Mouse (Mus musculus) embryonic facial prominence, embryonic 12.5 days (tissue): ENCODE measurements around the gene Astn2. TPM values are rescaled to one million over a fixed set of nuclear protein-coding genes. Genes with fewer than 3 reads are reported as not detected.

Experiments used
- ATAC-seq: fragments of 200-750 bp; cut with Nextera tagmentation; 2 replicates; pipeline ENCODE4 v1.8.0; 2017; ENCODE audit not compliant: insufficient number of reproducible peaks, insufficient read depth, low FRiP score, low TSS enrichment
- H3K27ac ChIP-seq: fragments of 300-500 bp; sonication (generic); 2 replicates; pipeline ENCODE4 v1.5.1; 2016; ENCODE audit warnings: mild to moderate bottlenecking
- H3K27me3 ChIP-seq: fragments of 300-500 bp; sonication (generic); 2 replicates; pipeline ENCODE4 v1.6.1; 2016; ENCODE audit warnings: mild to moderate bottlenecking, moderate library complexity
- H3K36me3 ChIP-seq: fragments of 300-500 bp; sonication (generic); 2 replicates; pipeline ENCODE4 v1.6.1; 2016; ENCODE audit warnings: mild to moderate bottlenecking
- H3K4me1 ChIP-seq: fragments of 300-500 bp; sonication (generic); 2 replicates; pipeline ENCODE4 v1.6.1; 2016
- H3K4me2 ChIP-seq: fragments of 300-500 bp; sonication (generic); replicated peaks from 2 replicates; pipeline ENCODE4 v1.6.1; 2016; ENCODE audit warnings: mild to moderate bottlenecking, moderate library complexity
- H3K4me3 ChIP-seq: fragments of 300-500 bp; sonication (generic); 2 replicates; pipeline ENCODE4 v1.5.1; 2016; ENCODE audit warnings: mild to moderate bottlenecking
- H3K9ac ChIP-seq: fragments of 300-500 bp; sonication (generic); 2 replicates; pipeline ENCODE4 v1.6.1; 2016; ENCODE audit warnings: mild to moderate bottlenecking, moderate library complexity
- H3K9me3 ChIP-seq: fragments of 300-500 bp; sonication (generic); 2 replicates; pipeline ENCODE4 v1.6.1; 2016; ENCODE audit warnings: mild to moderate bottlenecking, moderate library complexity
- WGBS: fragments of 180-500 bp; shearing (Covaris S2); methylation state at CpG from one replicate; pipeline ENCODE4 v1.1.7; 2016; 5-methylcytosine and 5-hydroxymethylcytosine counted together
- polyA plus RNA-seq: library from polyadenylated mRNA; unstranded; fragments of >200 nt; fragmentation: Nextera tagmentation; extraction: Ambion mirVana; gene quantifications from 2 replicates; pipeline ENCODE4 v1.2.1, GENCODE M21; 2016

The Astn2 gene
- polyA plus RNA-seq, 1 experiment from 2014 or later = 1.6 TPM

DNA sequence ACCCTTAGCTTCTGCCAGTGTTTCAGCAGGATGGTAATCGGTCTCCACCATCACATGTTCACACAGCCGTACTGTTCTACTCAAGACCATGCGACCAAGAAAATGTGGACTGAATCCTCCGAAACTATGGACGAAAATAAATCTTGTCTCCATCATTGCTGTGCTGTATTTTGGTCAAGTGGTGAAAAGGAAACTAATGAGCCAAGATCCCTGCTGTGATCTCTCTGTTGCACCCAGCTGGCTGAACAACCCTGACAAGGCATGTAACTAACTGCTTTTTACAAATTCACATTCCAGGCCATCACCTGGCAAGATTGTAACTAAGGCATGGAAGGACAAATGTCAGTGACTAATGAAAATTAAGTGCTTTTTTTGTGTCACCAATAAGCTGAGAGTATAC, 257.9 kb downstream of the Astn2 start:
- Histone ChIP-seq H3K4me1 (no peaks in the 10 kb centered on the region), H3K9ac (no peak overlapping the region), H3K27ac (no peak overlapping the region), H3K4me2 (no peak overlapping the region), H3K4me3 (no peak overlapping the region), H3K27me3 (no peaks in the 10 kb centered on the region), H3K36me3 (no peaks in the 10 kb centered on the region), H3K9me3 (no peaks in the 10 kb centered on the region)
- 91% methylated on average over 5 of the region's 5 CpGs for WGBS
- no peak for ATAC-seq

DNA sequence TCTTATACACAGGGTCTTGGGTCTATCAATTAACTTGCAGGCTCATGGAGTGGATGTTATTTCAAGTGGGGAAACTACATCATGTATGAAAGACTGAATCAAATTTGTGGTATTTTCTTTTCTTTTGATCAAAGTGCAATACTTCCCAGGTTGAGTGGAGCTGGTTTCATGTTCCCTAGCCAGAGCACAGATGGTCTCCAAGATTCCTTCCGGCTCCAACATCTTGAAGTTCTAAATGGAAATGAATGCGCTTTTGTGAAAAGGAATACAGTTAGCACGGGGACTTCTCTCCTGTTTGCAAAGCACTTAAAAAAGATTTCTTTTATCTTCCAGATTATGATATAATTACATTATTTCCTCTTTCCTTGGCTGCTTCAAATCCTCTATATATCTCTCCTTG, 278.2 kb downstream of the Astn2 start:
- H3K9me3 ChIP-seq = no peaks in the 10 kb centered on the region
- no peak overlapping the region for H3K4me2 ChIP-seq
- no peak overlapping the region for H3K27ac ChIP-seq
- H3K9ac ChIP-seq = no peak overlapping the region
- H3K36me3 ChIP-seq = no peaks in the 10 kb centered on the region
- no peaks in the 10 kb centered on the region for H3K4me1 ChIP-seq
- ATAC-seq = no peak
- H3K27me3 ChIP-seq = no peaks in the 10 kb centered on the region
- no peak overlapping the region for H3K4me3 ChIP-seq
- WGBS = 55% methylated on average over 3 of the region's 3 CpGs

DNA sequence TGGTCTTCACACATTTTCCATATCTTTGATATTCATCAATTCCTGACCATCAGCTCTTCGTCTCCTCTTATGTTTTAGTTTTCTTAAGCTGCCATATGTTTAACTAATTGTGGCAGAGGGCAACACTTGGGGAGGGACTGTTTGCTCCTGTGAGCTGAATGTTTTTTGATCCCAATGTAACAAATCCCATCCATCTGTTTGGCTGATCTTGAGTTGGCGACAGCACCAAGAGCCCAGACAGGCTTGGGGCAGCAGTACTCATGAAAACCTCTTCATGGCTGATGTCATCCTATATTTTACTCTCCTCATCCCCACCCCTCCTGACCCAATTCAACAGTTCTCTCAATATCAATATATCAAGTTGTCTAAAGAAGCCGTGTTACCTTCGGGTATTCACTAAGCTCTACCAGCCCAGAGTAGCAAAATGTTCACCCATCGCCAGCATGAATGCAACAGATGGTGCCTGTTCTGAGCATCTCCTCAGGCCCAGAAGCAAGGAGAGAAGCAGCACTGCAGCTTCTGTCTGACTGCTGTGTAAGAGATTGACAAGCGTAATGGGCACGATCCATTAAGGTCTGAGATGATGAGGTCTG, 281.5 kb downstream of the Astn2 start:
- Histone ChIP-seq H3K4me3 (no peak overlapping the region), H3K27me3 (no peaks in the 10 kb centered on the region), H3K4me2 (no peak overlapping the region), H3K27ac (no peak overlapping the region), H3K9me3 (no peaks in the 10 kb centered on the region), H3K9ac (no peak overlapping the region), H3K4me1 (no peaks in the 10 kb centered on the region), H3K36me3 (no peaks in the 10 kb centered on the region)
- WGBS = 90% methylated on average over 7 of the region's 7 CpGs
- no peak for ATAC-seq

DNA sequence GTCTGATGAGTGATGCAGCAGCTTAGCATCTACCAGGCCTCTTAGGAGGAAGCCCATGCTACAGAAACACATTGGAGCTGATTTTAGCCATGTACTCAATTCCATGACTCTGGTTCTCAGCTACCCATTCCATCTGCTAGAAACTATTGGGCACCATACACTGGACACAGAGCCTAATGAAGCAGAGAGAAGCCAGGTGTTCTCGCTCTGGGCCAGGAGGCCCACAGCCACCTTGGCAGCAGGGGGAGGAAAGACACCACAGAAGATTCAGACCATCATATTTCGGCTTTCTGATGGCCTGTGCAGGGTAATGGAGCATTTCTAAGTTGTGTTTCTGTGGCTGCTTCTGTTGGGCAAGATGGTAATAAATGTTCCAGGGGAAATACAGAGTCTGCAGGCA, 290.2 kb downstream of the Astn2 start:
- H3K4me3 ChIP-seq = no peak overlapping the region

DNA sequence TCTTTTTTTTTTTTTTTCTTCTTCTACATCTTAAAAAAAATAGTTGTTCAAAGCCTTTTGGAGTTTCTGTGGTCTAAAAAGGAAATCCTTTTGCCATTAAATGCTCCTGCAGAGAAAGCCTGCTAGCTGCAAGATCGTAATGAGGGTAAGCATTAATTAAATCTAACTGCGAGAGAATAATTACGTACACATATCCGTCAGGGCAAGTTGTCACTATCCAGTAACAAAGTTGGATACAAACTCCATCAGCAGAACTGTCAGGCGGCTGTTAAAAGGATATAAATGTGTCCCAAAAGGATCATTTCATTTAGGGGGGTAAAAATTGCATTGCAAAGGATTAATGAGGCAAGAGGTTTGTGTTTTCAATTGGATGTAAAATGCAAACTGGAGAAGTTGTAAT, 302.4 kb downstream of the Astn2 start:
- ATAC-seq = no peak
- H3K4me2 ChIP-seq = no peak overlapping the region
- H3K9me3 ChIP-seq = no peaks in the 10 kb centered on the region
- 58% methylated on average over 5 of the region's 5 CpGs for WGBS
- H3K4me1 ChIP-seq = no peaks in the 10 kb centered on the region
- H3K36me3 ChIP-seq = no peaks in the 10 kb centered on the region
- no peak overlapping the region for H3K9ac ChIP-seq
- no peak overlapping the region for H3K4me3 ChIP-seq
- no peaks in the 10 kb centered on the region for H3K27me3 ChIP-seq
- H3K27ac ChIP-seq = no peak overlapping the region

More for the DNA sequence above, 290.2 kb downstream of the Astn2 start:
- no peak for ATAC-seq
- Histone ChIP-seq H3K9ac (no peak overlapping the region), H3K27ac (no peak overlapping the region), H3K36me3 (no peaks in the 10 kb centered on the region), H3K9me3 (no peaks in the 10 kb centered on the region), H3K27me3 (no peaks in the 10 kb centered on the region), H3K4me1 (no peaks in the 10 kb centered on the region), H3K4me2 (no peak overlapping the region)
- WGBS = 71% methylated on average over 2 of the region's 2 CpGs

DNA sequence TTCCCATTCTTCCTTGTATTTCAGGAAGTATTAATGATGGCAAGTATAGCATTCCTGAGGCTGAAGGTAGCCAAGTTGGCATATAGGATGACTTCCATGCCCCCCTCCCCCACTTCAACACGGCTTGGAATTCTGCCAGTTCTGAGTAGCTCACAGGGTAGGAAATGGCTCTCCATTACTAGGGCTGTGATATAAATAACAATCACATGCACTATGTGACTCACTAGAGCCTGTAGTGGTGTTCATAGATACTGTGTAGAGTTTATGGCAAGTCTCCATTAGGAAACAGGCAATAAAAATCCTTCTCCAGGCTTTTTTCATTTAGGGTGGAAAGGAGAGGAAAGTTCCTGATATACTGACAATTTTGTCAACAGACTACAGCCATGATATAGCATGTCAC, 306.8 kb downstream of the Astn2 start:
- H3K4me3 ChIP-seq = no peak overlapping the region
- 85% methylated on average over 1 of the region's 1 CpGs for WGBS
- no peaks in the 10 kb centered on the region for H3K27me3 ChIP-seq
- H3K27ac ChIP-seq = no peak overlapping the region
- H3K4me2 ChIP-seq = no peak overlapping the region
- H3K36me3 ChIP-seq = no peaks in the 10 kb centered on the region
- ATAC-seq = no peak
- no peaks in the 10 kb centered on the region for H3K4me1 ChIP-seq
- H3K9me3 ChIP-seq = no peaks in the 10 kb centered on the region
- no peak overlapping the region for H3K9ac ChIP-seq

DNA sequence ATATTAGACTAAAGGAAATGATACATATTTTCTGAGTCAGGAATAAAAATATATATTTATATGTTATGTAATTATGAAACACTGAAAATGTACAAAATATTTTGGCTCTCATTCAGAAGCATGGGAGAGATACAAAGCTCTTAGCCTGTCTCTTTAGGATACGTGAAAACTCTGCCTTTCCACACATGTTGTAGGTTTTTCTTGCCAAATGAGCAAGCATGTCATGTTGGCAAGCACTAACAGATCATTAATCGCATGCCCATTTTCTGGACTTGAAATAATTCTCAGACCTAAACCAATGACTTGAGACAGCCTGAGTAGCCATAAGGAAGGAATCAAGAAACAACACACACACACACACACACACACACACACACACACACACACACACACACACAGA, 308.3 kb downstream of the Astn2 start:
- H3K27ac ChIP-seq = no peak overlapping the region
- ATAC-seq = no peak
- H3K4me3 ChIP-seq = no peak overlapping the region
- no peak overlapping the region for H3K9ac ChIP-seq
- H3K27me3 ChIP-seq = no peaks in the 10 kb centered on the region
- WGBS = 81% methylated on average over 2 of the region's 2 CpGs
- H3K36me3 ChIP-seq = no peaks in the 10 kb centered on the region
- H3K4me1 ChIP-seq = no peaks in the 10 kb centered on the region
- no peak overlapping the region for H3K4me2 ChIP-seq
- no peaks in the 10 kb centered on the region for H3K9me3 ChIP-seq

DNA sequence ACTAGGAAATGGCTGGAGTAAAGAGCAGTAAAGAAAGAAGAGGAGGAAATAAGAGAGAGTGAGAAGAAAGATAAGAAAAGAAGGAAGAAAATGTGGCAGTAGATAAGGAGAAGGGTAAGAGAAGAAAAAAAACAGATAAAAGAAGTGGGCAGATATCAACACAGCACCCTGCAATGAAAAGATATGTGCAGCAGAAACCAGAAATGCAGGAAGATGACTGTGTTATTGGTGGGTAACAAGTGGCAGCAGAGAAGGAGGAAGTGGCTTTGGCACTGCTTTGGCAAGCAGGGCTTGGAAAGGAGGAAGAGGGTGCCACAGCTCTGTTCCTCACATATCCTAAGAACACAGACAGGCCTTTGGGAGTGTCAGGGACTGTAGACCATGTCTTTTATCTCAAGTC, 347.2 kb downstream of the Astn2 start:
- no peak overlapping the region for H3K4me3 ChIP-seq

DNA sequence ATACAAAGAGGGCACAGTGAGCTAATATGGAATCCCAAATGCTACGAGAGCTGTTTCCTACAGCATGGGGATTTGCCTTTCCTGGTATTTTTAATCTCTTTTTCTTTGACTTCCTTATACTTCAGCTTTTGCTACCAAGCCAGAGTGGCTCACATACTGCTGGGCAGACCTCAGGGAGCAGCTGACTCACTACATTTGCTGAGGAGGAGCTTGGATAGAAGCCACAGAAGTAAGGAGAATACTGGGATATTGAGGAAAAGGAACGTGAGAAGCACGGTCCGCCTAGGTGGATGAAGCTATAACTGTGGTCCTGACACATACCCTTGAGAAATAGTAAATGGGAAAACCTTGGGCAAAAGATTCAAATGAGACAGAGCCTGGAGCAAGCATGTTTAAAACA, 348.7 kb downstream of the Astn2 start:
- no peaks in the 10 kb centered on the region for H3K27me3 ChIP-seq
- no peak overlapping the region for H3K9ac ChIP-seq
- H3K4me2 ChIP-seq = no peak overlapping the region
- WGBS = 87% methylated on average over 4 of the region's 4 CpGs
- no peaks in the 10 kb centered on the region for H3K9me3 ChIP-seq
- ATAC-seq = no peak
- H3K4me1 ChIP-seq = no peaks in the 10 kb centered on the region
- H3K27ac ChIP-seq = no peak overlapping the region
- H3K36me3 ChIP-seq = no peaks in the 10 kb centered on the region
- H3K4me3 ChIP-seq = no peak overlapping the region

More for the DNA sequence above, 347.2 kb downstream of the Astn2 start:
- no peaks in the 10 kb centered on the region for H3K4me1 ChIP-seq
- H3K9ac ChIP-seq = no peak overlapping the region
- H3K9me3 ChIP-seq = no peaks in the 10 kb centered on the region
- no peak for ATAC-seq
- H3K27ac ChIP-seq = no peak overlapping the region
- no peak overlapping the region for H3K4me2 ChIP-seq
- no peaks in the 10 kb centered on the region for H3K36me3 ChIP-seq
- H3K27me3 ChIP-seq = no peaks in the 10 kb centered on the region

DNA sequence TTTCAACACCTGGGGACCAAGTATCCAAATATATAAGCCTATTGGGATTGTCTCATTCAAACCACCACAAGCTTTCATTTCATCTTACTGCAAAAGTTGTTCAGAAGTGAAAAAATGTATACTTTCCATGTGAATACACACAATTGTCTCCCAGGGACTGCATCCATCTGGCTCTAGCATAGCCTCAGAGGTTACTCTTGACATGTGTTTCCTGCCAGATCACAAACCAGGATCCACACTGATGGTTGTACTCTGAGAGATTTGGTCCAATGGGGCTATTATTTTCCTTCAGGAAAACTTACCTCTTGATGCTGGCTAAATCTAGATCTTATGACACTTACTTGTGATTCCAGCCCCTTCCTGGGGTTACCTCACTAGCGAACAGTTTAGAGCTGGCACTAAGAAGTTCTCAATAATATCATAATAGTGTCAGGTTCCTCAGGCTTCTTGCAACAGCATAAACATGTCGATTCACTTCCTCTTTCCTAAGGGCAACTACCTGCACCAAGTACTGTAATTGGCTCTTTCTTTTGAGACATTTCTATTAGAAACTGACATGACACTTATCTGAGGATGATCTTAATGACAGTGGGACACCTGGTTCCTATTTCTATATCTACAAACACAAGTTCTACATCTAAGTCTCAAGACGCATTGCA, 361.3 kb downstream of the Astn2 start:
- no peak for ATAC-seq
- Histone ChIP-seq H3K4me3 (no peak overlapping the region), H3K27me3 (no peaks in the 10 kb centered on the region), H3K27ac (no peak overlapping the region), H3K4me1 (no peaks in the 10 kb centered on the region), H3K4me2 (no peak overlapping the region), H3K9me3 (no peaks in the 10 kb centered on the region), H3K9ac (no peak overlapping the region), H3K36me3 (no peaks in the 10 kb centered on the region)
- 75% methylated on average over 3 of the region's 3 CpGs for WGBS

DNA sequence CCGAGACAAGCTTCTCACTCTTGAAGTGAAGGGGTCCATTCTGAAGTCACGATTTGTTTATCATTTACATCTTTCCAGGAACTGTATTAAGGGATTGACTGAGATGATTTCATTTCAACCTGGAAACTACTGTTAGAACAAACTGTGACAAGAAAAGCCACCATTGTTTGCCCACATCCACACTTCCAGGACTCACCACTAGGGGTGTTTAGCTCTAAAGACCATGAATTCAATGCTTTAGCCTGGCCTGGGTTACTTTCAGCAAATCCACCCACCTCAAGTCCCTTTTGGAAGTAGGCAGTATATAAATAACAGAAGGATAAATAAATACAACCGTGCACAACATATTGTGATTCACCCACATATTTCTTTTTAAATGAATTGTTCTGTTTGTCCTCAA, 370.6 kb downstream of the Astn2 start:
- Histone ChIP-seq H3K4me3 (no peak overlapping the region), H3K9ac (no peak overlapping the region), H3K27me3 (no peaks in the 10 kb centered on the region), H3K27ac (no peak overlapping the region), H3K9me3 (no peaks in the 10 kb centered on the region), H3K4me2 (no peak overlapping the region), H3K36me3 (no peaks in the 10 kb centered on the region), H3K4me1 (no peaks in the 10 kb centered on the region)
- no peak for ATAC-seq
- WGBS = 66% methylated on average over 3 of the region's 3 CpGs

DNA sequence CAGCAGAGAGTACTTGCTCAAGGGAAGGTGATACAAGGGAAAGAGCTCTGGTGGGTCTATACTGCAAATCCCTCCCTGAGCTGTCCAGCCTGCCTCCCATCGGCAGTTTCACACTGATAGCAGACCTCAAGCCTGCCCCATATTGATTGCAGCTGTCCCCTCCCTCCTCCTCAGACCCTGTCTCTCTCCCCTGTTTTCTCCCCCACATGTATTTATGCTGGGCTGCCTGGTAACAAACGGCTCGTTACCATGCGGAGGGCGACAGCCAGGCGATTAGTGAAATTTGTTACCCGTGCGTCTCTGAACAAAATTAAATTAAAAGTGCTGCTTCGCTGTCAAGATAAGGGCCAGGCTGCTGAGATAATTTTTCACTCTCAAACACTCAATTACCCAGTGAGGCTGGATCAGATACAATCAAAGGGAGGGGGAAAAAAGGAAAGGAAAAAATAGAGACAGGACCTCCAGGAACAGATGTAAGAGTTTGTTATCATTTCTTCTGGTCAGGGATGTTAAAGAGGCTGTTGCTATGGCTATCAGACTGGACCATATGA, 373.0 kb downstream of the Astn2 start:
- 57% methylated on average over 9 of the region's 9 CpGs for WGBS
- H3K27ac ChIP-seq = no peak overlapping the region
- no peaks in the 10 kb centered on the region for H3K4me1 ChIP-seq
- no peaks in the 10 kb centered on the region for H3K36me3 ChIP-seq
- no peaks in the 10 kb centered on the region for H3K9me3 ChIP-seq
- ATAC-seq = no peak
- H3K4me3 ChIP-seq = no peak overlapping the region
- H3K9ac ChIP-seq = no peak overlapping the region
- H3K4me2 ChIP-seq = no peak overlapping the region
- H3K27me3 ChIP-seq = no peaks in the 10 kb centered on the region
